Mouse (Mus musculus): Measurements from ENCODE around the gene Cyp27b1.

- no peak for TF ChIP-seq POLR2A (IDR thresholded peaks at IDR 0.05; ENCODE audit: borderline replicate concordance, insufficient read depth, low read length)
- TF ChIP-seq CTCF (IDR thresholded peaks at IDR 0.05; ENCODE audit: borderline replicate concordance, insufficient read depth, low read depth, low read length), result no peak
Measured at GRCm38 (mm10) chr10:127076082-127076481, 28.0 kb downstream of the Cyp27b1 start.
